Mouse (Mus musculus): ENCODE results near the gene Egfr.

Egfr gene

GRCm38 (mm10) chr11:16900653-16901416, 148.8 kb downstream of the Egfr start:
- no peak for DNase-seq

GRCm38 (mm10) chr11:16904302-16905011, 152.5 kb downstream of the Egfr start:
- DNase-seq: no peak

- peak; percentile 27 for DNase-seq
These were observed 153.0 kb downstream of the Egfr start for GRCm38 (mm10) chr11:16905012-16905332.

GRCm38 (mm10) chr11:16906530-16906929, 154.5 kb downstream of the Egfr start:
- no peak for DNase-seq

GRCm38 (mm10) chr11:16907517-16908129, 155.6 kb downstream of the Egfr start:
- DNase-seq: no peak

GRCm38 (mm10) chr11:16914756-16915155, 162.8 kb downstream of the Egfr start:
- no peak for DNase-seq

- no peak for DNase-seq
These were observed 163.8 kb downstream of the Egfr start for GRCm38 (mm10) chr11:16915850-16916249.

- DNase-seq: no peak
These were observed 165.5 kb downstream of the Egfr start for GRCm38 (mm10) chr11:16917512-16917911.

- DNase-seq: no peak
These were observed 180.2 kb downstream of the Egfr start for GRCm38 (mm10) chr11:16932159-16932558.

- DNase-seq: no peak
These were observed 183.7 kb downstream of the Egfr start for GRCm38 (mm10) chr11:16935577-16936236.

- peak; percentile 27 for DNase-seq
These were observed 189.2 kb downstream of the Egfr start for GRCm38 (mm10) chr11:16941103-16941793.

- no peak for DNase-seq
These were observed 190.0 kb downstream of the Egfr start for GRCm38 (mm10) chr11:16941973-16942452.

- no peak for DNase-seq
These were observed 191.0 kb downstream of the Egfr start for GRCm38 (mm10) chr11:16943016-16943415.

GRCm38 (mm10) chr11:16948756-16949155, 196.8 kb downstream of the Egfr start:
- peak; percentile 36 for DNase-seq

GRCm38 (mm10) chr11:16950226-16950975, 198.4 kb downstream of the Egfr start:
- DNase-seq: peak; percentile 10

GRCm38 (mm10) chr11:16950976-16951760, 199.2 kb downstream of the Egfr start, which contains the start of gene Fbxo48:
TSS of gene Fbxo48 (plus strand) at chr11:16951375.
- peak; percentile 98 for DNase-seq

- DNase-seq: no peak
These were observed 199.7 kb downstream of the Egfr start for GRCm38 (mm10) chr11:16951761-16952010.

GRCm38 (mm10) chr11:16956115-16956862, 204.3 kb downstream of the Egfr start:
- DNase-seq: no peak

GRCm38 (mm10) chr11:16957030-16957429, 205.0 kb downstream of the Egfr start:
- no peak for DNase-seq

GRCm38 (mm10) chr11:16958520-16958919, 206.5 kb downstream of the Egfr start:
- no peak for DNase-seq

Data from embryo, embryonic 11 days (tissue).